Mouse (Mus musculus): ENCODE results near the gene Coq7. TPM values are rescaled to one million over a fixed set of nuclear protein-coding genes. Genes with fewer than 3 reads are reported as not detected.

Gene Coq7
- polyA plus RNA-seq, 1 experiment from 2014 or later, result 93.7 TPM

GRCm38 (mm10) chr7:118544128-118544527, 11.0 kb upstream of the Coq7 start:
- Histone ChIP-seq H3K4me3 (replicated peaks; ENCODE audit: low read depth, low read length) (no peak overlapping the region), H3K4me1 (ENCODE audit: control insufficient read depth, insufficient read depth, low read length) (no peaks in the 10 kb centered on the region), H3K9ac (replicated peaks; ENCODE audit: low read length) (no peak overlapping the region), H3K9me3 (ENCODE audit: control insufficient read depth, low read length) (no peaks in the 10 kb centered on the region), H3K27ac (replicated peaks; ENCODE audit: low read depth, low read length) (no peak overlapping the region), H3K36me3 (ENCODE audit: control insufficient read depth, insufficient read depth, low read length) (peaks cover 35% of the 10 kb centered on the region), H3K27me3 (ENCODE audit: control insufficient read depth, insufficient read depth, low read length) (no peaks in the 10 kb centered on the region), H3K4me2 (ENCODE audit: low read length) (no peak overlapping the region)
- DNase-seq, result no peak
- 94% methylated on average over 4 of the region's 4 CpGs for WGBS
- no peak for ATAC-seq (ENCODE audit: low FRiP score, low TSS enrichment)

GRCm38 (mm10) chr7:118535076-118535475, 1.9 kb upstream of the Coq7 start:
- 90% methylated on average over 4 of the region's 4 CpGs for WGBS

GRCm38 (mm10) chr7:118534326-118534725, 1.2 kb upstream of the Coq7 start:
- H3K27ac ChIP-seq (replicated peaks; ENCODE audit: low read depth, low read length), result no peak overlapping the region
- no peak overlapping the region for H3K4me2 ChIP-seq (ENCODE audit: low read length)
- peaks cover 10% of the 10 kb centered on the region for H3K36me3 ChIP-seq (ENCODE audit: control insufficient read depth, insufficient read depth, low read length)
- no peak for ATAC-seq (ENCODE audit: low FRiP score, low TSS enrichment)
- no peak for DNase-seq
- H3K4me3 ChIP-seq (replicated peaks; ENCODE audit: low read depth, low read length), result no peak overlapping the region
- H3K4me1 ChIP-seq (ENCODE audit: control insufficient read depth, insufficient read depth, low read length), result 0 out of 2 replicates have a peak, but pooled peaks cover 3% of the 10 kb centered on the region
- no peaks in the 10 kb centered on the region for H3K9me3 ChIP-seq (ENCODE audit: control insufficient read depth, low read length)
- no peaks in the 10 kb centered on the region for H3K27me3 ChIP-seq (ENCODE audit: control insufficient read depth, insufficient read depth, low read length)
- H3K9ac ChIP-seq (replicated peaks; ENCODE audit: low read length), result no peak overlapping the region
- WGBS, result 87% methylated on average over 3 of the region's 3 CpGs

More at GRCm38 (mm10) chr7:118535076-118535475, 1.9 kb upstream of the Coq7 start:
- no peak overlapping the region for H3K4me2 ChIP-seq (ENCODE audit: low read length)
- 0 out of 2 replicates have a peak, but pooled peaks cover 3% of the 10 kb centered on the region for H3K4me1 ChIP-seq (ENCODE audit: control insufficient read depth, insufficient read depth, low read length)
- H3K4me3 ChIP-seq (replicated peaks; ENCODE audit: low read depth, low read length), result no peak overlapping the region
- H3K27me3 ChIP-seq (ENCODE audit: control insufficient read depth, insufficient read depth, low read length), result no peaks in the 10 kb centered on the region
- no peak overlapping the region for H3K27ac ChIP-seq (replicated peaks; ENCODE audit: low read depth, low read length)
- no peak overlapping the region for H3K9ac ChIP-seq (replicated peaks; ENCODE audit: low read length)
- H3K36me3 ChIP-seq (ENCODE audit: control insufficient read depth, insufficient read depth, low read length), result peaks cover 10% of the 10 kb centered on the region
- H3K9me3 ChIP-seq (ENCODE audit: control insufficient read depth, low read length), result no peaks in the 10 kb centered on the region
- ATAC-seq (ENCODE audit: low FRiP score, low TSS enrichment) (no peak), DNase-seq (no peak)

GRCm38 (mm10) chr7:118532519-118533177, 508 bp downstream of the Coq7 start:
- H3K27me3 ChIP-seq (ENCODE audit: control insufficient read depth, insufficient read depth, low read length), result no peaks in the 10 kb centered on the region
- WGBS, result under 1% methylated on average over 36 of the region's 36 CpGs
- H3K36me3 ChIP-seq (ENCODE audit: control insufficient read depth, insufficient read depth, low read length), result peaks cover 7% of the 10 kb centered on the region
- peak overlapping the region; percentile 68 for H3K4me3 ChIP-seq (replicated peaks; ENCODE audit: low read depth, low read length)
- peak overlapping the region; percentile 99 for H3K27ac ChIP-seq (replicated peaks; ENCODE audit: low read depth, low read length)
- peak; percentile 97 for DNase-seq
- ATAC-seq (ENCODE audit: low FRiP score, low TSS enrichment), result peak; percentile 96
- H3K9ac ChIP-seq (replicated peaks; ENCODE audit: low read length), result peak overlapping the region; percentile 79; the same call in 1 of the 2 replicates
- H3K9me3 ChIP-seq (ENCODE audit: control insufficient read depth, low read length), result no peaks in the 10 kb centered on the region
- H3K4me1 ChIP-seq (ENCODE audit: control insufficient read depth, insufficient read depth, low read length), result 0 out of 2 replicates have a peak, but pooled peaks cover 3% of the 10 kb centered on the region
- peak overlapping the region; percentile 63 for H3K4me2 ChIP-seq (ENCODE audit: low read length)

GRCm38 (mm10) chr7:118526967-118527366, 6.2 kb downstream of the Coq7 start:
- no peak overlapping the region for H3K4me3 ChIP-seq (replicated peaks; ENCODE audit: low read depth, low read length)
- no peaks in the 10 kb centered on the region for H3K4me1 ChIP-seq (ENCODE audit: control insufficient read depth, insufficient read depth, low read length)
- no peak overlapping the region for H3K4me2 ChIP-seq (ENCODE audit: low read length)
- no peaks in the 10 kb centered on the region for H3K27me3 ChIP-seq (ENCODE audit: control insufficient read depth, insufficient read depth, low read length)
- H3K36me3 ChIP-seq (ENCODE audit: control insufficient read depth, insufficient read depth, low read length), result peaks cover 37% of the 10 kb centered on the region
- no peak overlapping the region for H3K9ac ChIP-seq (replicated peaks; ENCODE audit: low read length)
- H3K9me3 ChIP-seq (ENCODE audit: control insufficient read depth, low read length), result no peaks in the 10 kb centered on the region
- DNase-seq, result no peak
- no peak for ATAC-seq (ENCODE audit: low FRiP score, low TSS enrichment)
- H3K27ac ChIP-seq (replicated peaks; ENCODE audit: low read depth, low read length), result no peak overlapping the region
- WGBS, result 85% methylated on average over 4 of the region's 4 CpGs

GRCm38 (mm10) chr7:118522077-118522476, 11.1 kb downstream of the Coq7 start:
- H3K9me3 ChIP-seq (ENCODE audit: control insufficient read depth, low read length), result no peaks in the 10 kb centered on the region
- no peak overlapping the region for H3K27ac ChIP-seq (replicated peaks; ENCODE audit: low read depth, low read length)
- WGBS, result 90% methylated on average over 5 of the region's 5 CpGs
- ATAC-seq (ENCODE audit: low FRiP score, low TSS enrichment) (no peak), DNase-seq (no peak)
- H3K36me3 ChIP-seq (ENCODE audit: control insufficient read depth, insufficient read depth, low read length), result peaks cover 25% of the 10 kb centered on the region
- no peak overlapping the region for H3K9ac ChIP-seq (replicated peaks; ENCODE audit: low read length)
- H3K4me2 ChIP-seq (ENCODE audit: low read length), result no peak overlapping the region
- no peaks in the 10 kb centered on the region for H3K4me1 ChIP-seq (ENCODE audit: control insufficient read depth, insufficient read depth, low read length)
- no peaks in the 10 kb centered on the region for H3K27me3 ChIP-seq (ENCODE audit: control insufficient read depth, insufficient read depth, low read length)
- H3K4me3 ChIP-seq (replicated peaks; ENCODE audit: low read depth, low read length), result no peak overlapping the region

GRCm38 (mm10) chr7:118519661-118520060, 13.5 kb downstream of the Coq7 start:
- 89% methylated on average over 8 of the region's 8 CpGs for WGBS
- Histone ChIP-seq H3K4me1 (ENCODE audit: control insufficient read depth, insufficient read depth, low read length) (no peaks in the 10 kb centered on the region), H3K9me3 (ENCODE audit: control insufficient read depth, low read length) (no peaks in the 10 kb centered on the region), H3K27ac (replicated peaks; ENCODE audit: low read depth, low read length) (no peak overlapping the region), H3K4me2 (ENCODE audit: low read length) (no peak overlapping the region), H3K27me3 (ENCODE audit: control insufficient read depth, insufficient read depth, low read length) (no peaks in the 10 kb centered on the region), H3K9ac (replicated peaks; ENCODE audit: low read length) (no peak overlapping the region), H3K4me3 (replicated peaks; ENCODE audit: low read depth, low read length) (no peak overlapping the region), H3K36me3 (ENCODE audit: control insufficient read depth, insufficient read depth, low read length) (peaks cover 6% of the 10 kb centered on the region)
- no peak for ATAC-seq (ENCODE audit: low FRiP score, low TSS enrichment)
- DNase-seq, result no peak

GRCm38 (mm10) chr7:118518687-118519086, 14.5 kb downstream of the Coq7 start:
- Histone ChIP-seq H3K9me3 (ENCODE audit: control insufficient read depth, low read length) (no peaks in the 10 kb centered on the region), H3K4me2 (ENCODE audit: low read length) (no peak overlapping the region), H3K4me1 (ENCODE audit: control insufficient read depth, insufficient read depth, low read length) (no peaks in the 10 kb centered on the region), H3K36me3 (ENCODE audit: control insufficient read depth, insufficient read depth, low read length) (no peaks in the 10 kb centered on the region; the same call in 1 of the 2 replicates), H3K4me3 (replicated peaks; ENCODE audit: low read depth, low read length) (no peak overlapping the region), H3K9ac (replicated peaks; ENCODE audit: low read length) (no peak overlapping the region), H3K27me3 (ENCODE audit: control insufficient read depth, insufficient read depth, low read length) (no peaks in the 10 kb centered on the region), H3K27ac (replicated peaks; ENCODE audit: low read depth, low read length) (no peak overlapping the region)
- peak; percentile 84 for DNase-seq
- peak; percentile 48; the same call in 1 of the 2 replicates for ATAC-seq (ENCODE audit: low FRiP score, low TSS enrichment)
- 2% methylated on average over 18 of the region's 18 CpGs for WGBS

- H3K27me3 ChIP-seq (ENCODE audit: control insufficient read depth, insufficient read depth, low read length), result no peaks in the 10 kb centered on the region
- H3K27ac ChIP-seq (replicated peaks; ENCODE audit: low read depth, low read length), result no peak overlapping the region
- H3K4me1 ChIP-seq (ENCODE audit: control insufficient read depth, insufficient read depth, low read length), result no peaks in the 10 kb centered on the region
- WGBS, result 69% methylated on average over 2 of the region's 2 CpGs
- H3K4me3 ChIP-seq (replicated peaks; ENCODE audit: low read depth, low read length), result no peak overlapping the region
- no peak overlapping the region for H3K9ac ChIP-seq (replicated peaks; ENCODE audit: low read length)
- DNase-seq (peak; percentile 4), ATAC-seq (ENCODE audit: low FRiP score, low TSS enrichment) (no peak)
- H3K4me2 ChIP-seq (ENCODE audit: low read length), result no peak overlapping the region
- no peaks in the 10 kb centered on the region for H3K9me3 ChIP-seq (ENCODE audit: control insufficient read depth, low read length)
- no peaks in the 10 kb centered on the region; the same call in 1 of the 2 replicates for H3K36me3 ChIP-seq (ENCODE audit: control insufficient read depth, insufficient read depth, low read length)
Measured at GRCm38 (mm10) chr7:118517819-118518218, 15.3 kb downstream of the Coq7 start.
